Mouse (Mus musculus) granulocyte monocyte progenitor cell, adult 5-6 weeks (primary cell): Measurements from ENCODE around the gene Mmgt2. TPM values are rescaled to one million over a fixed set of nuclear protein-coding genes. Genes with fewer than 3 reads are reported as not detected.

Experiments used
- ATAC-seq: replicated peaks from 2 replicates; pipeline ENCODE4 v1.8.0; 2016; ENCODE audit warnings: mild to moderate bottlenecking, moderate TSS enrichment, inconsistent platforms; ENCODE audit not compliant: poor library complexity, severe bottlenecking
- total RNA-seq, 2 experiments: library from RNA; stranded (forward) in 1 of 2; stranded (reverse) in 1 of 2; fragments of 200-712, 200-1000 nt in 1 of 2; fragments of >200 nt in 1 of 2; fragmentation: Nextera tagmentation in 1 of 2; gene quantifications; 2 replicates each; pipeline ENCODE4 v1.2.3; 2014 to 2017

Mmgt2 gene
- total RNA-seq, 2 experiments from 2014 or later: 16.7 to 23.7 TPM

- no peak for ATAC-seq
These were observed 33.0 kb upstream of the Mmgt2 start for GRCm38 (mm10) chr11:62615456-62615855.

- peak; percentile 59 for ATAC-seq
These were observed 27.4 kb upstream of the Mmgt2 start for GRCm38 (mm10) chr11:62621079-62621478.

GRCm38 (mm10) chr11:62621586-62622283 is 26.7 kb upstream of the Mmgt2 start:
- ATAC-seq: peak; percentile 81

DNA sequence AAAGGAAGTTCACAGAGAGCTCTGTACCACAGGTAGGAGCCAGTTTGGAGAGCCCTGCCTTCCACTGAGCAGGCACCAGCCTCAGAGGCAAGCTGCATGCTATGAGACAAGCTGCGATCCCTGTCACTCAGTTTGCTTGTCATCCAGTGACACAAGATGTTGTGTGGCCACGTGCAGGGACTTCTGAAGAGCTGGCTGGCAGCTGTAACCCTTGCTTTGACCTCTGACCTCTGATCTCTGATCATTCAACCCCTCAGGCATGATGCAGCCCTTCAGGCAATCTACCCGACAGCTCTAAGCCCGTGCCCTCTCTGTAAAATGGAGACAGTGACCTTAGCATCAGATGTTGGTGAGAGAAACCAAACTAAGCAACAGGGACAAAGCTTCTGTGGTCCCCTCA is 25.6 kb upstream of the Mmgt2 start:
- ATAC-seq: no peak

DNA sequence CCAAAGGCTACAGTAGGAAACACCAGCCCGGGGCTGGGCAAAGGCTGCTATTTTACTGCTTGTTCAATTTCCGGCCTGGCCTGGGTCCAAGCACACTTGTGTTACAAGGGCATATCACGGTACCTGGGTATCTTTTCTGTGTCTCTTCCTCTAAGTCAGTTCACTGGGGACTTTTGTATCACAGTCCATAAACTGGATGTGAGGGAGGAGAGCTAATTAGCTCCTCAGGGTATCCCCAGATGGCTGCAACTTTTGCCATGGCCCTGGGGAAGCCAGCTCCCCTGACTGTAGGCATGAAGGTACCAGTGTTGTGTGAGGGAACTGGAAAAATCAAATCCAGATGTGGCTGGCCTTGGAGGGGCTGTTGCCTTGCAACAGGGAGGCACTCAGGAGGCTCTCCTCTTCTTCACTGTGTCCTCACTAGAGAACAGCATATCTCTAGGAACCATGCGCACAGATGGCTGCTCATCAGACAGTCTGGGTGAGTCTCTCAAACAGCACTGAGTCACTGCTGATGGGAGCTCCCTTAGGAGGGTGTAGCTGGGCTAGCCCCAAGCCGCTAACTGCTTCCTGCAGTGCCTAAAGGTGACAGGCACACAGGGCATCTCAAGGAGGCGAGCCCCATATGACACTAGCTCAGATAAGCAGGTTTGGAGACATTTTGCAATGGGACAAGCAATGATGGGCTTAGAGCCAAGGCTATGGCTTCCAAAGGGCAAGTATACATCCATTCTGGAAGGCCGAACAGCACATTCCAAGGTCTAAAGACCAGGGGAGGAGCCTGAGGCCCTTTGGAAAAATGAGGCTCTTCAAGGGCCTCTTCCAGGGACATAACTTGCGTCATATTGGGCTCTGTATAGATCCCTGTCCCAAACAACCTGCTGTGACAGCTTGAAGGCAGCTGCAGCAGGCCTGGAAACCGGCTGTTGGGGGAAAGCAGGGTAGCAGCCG is 23.8 kb upstream of the Mmgt2 start:
- ATAC-seq: no peak

GRCm38 (mm10) chr11:62629352-62630224 is 18.9 kb upstream of the Mmgt2 start:
- peak; percentile 55 for ATAC-seq

GRCm38 (mm10) chr11:62630225-62630821 is 18.1 kb upstream of the Mmgt2 start:
- ATAC-seq: no peak

DNA sequence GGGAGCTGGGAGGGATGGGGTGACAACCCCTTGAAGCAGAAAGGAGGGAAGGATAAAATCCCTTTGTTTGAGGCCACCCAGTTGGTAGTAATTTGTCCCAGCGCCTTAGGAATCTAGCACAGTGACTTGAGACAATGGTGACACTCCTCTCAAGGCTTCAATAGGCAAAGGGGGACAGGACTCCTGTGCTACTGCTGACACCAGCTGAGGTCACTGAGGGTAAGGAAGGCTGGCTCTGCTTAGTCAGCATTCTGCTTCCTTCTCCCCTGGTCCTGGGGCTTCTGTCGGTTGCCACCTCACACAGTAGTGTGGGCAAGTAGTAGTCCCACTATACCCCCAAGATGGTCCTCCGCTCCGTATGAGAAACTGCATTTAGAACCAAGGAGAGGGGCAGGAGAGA is 17.3 kb upstream of the Mmgt2 start:
- ATAC-seq: no peak

DNA sequence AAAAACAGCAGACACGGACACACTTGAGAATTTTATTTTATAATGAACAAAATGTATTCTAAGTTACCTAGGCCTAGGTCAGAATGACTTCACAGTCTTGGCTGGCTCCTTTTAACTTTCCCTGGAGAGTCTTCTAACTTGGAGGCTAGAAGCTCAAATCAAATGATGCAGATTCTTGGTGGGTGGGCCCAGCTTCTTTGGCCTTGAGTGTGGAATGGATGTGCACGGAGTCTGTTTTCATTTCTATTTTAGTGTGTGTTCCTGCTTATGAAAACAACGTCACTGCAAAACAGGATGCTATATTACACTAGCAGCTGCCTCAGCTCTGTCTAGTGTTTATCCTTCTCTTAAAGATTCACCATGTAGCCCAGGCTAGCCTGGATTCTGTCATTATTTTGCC is 13.1 kb upstream of the Mmgt2 start:
- no peak for ATAC-seq

DNA sequence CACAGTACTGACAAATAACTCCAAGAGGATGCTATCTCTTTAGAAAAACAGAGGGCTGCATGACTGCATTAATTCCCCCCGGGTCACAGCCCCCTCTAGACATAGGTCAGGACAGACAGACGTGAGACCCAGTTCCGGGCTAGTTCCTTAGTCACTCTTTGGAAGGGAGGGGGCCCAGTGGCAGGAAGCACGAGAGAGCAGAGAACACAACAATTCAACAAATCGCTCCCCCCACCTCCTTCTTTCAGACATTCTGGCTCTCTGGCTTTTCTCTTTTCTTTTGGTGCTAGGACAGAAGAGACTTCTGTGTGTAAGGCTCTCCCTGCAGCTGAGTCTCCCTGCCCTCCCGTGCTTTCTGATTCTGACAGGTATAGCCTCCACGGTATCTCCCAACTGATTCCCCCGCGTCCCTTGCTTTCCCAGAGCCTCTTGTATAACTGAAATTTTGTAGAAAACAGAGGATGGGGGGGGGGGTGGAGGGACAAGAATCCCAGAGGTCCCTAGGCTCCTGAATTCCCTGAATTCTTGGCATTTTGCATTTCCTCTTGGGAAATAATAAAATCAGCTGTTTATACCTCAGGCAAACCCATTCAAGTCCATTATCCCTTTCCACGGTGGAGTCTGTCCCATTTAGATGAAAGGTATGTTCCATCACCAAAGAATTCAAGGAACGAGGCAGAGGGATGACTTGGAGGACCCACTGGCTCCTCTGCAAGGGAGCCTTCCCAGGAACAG is 12.2 kb upstream of the Mmgt2 start:
- no peak for ATAC-seq

- no peak for ATAC-seq
These were observed 11.6 kb upstream of the Mmgt2 start for GRCm38 (mm10) chr11:62636840-62637221.

DNA sequence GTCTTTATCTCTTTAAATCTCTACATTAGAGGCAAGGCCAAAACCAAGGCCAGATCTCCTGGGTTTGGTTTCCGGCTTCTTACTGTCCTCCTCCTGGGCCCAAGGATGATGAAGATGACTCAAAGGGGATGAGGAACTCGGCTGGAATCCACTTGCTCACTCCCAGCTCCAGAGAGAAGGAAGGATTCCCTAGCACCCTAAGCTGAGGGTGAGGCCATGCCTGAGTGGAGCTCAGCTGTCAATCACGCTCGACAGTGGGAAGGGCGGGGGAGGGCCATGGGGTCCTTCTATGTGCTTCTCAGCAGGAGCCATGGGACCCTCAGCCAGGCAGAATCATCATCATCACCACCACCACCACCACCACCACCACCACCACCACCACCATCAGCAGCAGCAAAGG is 11.1 kb upstream of the Mmgt2 start:
- ATAC-seq: no peak

DNA sequence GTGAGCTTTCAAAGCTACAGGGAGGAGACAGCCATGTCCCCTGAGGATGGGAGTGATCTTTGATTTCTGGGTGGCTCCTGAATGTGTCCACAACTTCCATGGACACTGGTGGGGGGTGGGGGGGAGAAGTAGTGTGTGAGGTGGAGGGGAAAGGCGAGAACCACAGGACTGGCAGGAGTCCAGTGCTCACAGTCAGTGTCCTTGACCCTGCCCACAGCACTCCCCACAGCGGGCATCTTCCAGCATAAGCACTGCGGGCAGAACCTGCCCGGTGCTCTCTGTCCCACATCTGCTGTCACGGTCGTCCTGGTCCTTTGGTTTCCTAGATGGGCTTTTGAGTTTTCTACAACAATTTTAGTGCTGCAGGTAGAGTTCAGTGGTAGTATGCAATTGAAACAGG is 10.7 kb upstream of the Mmgt2 start:
- ATAC-seq: no peak

DNA sequence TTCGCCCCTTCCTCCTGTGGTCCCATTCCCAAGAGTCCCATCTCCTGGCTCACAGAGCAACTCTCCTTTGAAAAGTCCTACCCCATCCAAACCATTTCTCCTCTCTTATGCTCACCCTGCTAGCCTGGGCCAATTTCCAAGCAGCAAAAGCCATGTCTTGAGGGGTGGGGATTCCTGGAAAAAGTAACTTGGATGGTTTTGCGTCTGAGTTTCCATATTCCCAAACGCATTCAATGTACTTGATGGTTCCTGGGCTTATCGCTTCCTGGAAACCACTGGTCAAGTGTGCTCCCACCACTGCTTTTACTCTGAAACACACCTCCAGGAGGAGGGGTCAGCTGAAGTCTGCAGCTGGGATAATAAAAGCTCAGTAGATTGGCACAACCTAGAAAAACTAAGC is 10.1 kb upstream of the Mmgt2 start:
- ATAC-seq: no peak

- no peak for ATAC-seq
These were observed 8.1 kb upstream of the Mmgt2 start for GRCm38 (mm10) chr11:62640378-62640777.

DNA sequence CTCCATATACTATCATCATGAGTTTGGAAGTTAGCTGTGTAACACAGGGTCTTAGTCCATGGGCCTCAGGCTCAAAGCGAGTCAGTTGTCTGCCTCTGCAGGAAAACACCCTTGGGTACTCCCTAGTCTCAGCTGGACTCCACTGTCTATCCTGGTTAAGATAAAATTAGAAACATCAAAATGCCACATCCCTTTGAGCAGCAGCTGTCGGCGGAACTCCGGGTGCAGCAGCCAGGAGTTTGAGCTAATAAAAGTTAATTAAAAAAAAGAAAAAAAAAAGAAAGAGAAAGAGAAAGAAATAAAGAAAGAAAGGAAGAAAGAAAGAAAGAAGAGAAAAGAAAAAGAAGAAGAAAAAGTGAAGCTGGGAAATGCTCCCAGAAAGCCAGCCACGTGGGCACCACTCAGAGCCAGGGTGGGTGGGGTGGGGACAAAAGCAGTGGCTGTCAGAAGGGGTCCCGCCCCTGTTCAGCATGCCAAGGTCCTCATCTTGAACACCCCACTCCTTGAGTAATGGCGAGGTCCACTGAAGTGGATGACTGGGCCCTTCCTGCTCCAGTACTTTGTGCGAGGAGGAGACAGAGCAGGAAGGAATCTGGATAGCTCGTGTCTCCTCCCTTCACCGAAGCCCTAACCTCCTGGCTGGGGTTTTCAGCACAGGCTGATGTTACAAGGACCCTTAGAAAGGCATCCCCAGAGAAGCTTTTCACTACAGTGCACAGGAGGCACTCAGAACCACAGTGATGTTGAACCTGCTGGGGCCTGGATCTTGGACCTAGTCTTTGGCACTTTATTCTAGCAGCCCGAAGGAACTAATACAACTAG is 6.2 kb upstream of the Mmgt2 start:
- ATAC-seq: no peak

DNA sequence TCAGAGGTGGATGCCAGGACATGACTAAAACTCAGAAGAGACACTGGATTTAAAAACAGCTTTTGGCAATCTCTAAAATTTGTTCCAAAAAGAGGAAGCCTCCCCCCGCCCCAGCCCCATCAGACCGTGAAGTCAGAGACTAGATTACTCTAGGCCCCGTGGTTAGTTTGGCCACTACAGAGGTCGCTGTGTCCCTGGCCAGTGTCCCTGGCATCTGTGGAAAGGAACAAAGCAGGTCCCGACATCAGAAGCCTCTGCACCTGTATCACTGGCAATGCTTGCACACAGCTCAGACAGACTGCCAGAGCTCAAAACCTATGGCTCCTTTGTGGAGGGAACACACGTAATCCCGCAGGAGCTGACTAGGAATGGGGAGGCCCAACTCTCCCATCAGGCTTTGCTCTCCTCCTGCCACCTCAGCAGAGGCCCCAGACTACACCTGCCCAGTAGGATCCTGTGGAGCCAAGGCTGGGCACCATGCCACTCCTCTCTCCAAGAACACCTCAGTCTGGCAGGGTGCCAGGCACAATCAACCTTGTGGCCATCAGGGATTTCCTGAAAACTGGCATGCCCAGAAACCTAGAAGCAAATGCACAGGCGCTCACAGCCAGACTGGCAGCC is 5.3 kb upstream of the Mmgt2 start:
- ATAC-seq: peak; percentile 43

DNA sequence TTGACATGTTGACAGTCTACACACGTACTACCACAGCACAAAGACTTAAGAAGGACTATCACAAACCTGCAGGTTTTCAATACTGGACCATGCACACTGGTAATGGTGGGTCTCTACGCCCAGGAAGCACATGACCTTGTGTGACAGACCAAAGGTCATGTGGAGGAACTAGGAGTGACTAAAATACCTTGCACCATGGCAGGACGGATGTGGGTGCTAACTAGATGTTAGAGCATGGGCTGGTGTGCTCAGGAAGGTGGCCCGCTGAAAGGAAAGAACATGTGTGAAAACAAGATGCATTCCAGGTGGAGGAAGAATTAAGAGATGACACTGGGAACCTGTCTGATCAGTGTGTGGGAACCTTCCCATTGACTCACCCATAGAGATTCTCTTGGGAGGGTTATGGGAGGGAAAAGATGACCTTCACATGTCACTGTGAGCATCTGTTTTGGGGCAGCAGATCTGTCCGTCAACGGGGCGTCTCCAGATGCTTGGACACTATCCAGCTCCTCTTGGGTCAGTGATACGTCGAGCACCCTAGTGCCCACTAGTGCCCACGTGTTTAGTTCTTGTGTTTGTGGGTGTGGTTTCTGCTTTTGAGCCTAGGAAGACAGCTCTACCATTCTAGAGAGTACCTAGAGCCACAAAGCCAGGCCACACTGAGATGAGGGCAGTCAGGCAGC is 4.6 kb upstream of the Mmgt2 start:
- ATAC-seq: no peak
